Mouse (Mus musculus) liver, embryonic 13.5 days (tissue): ENCODE data around the gene Sema4b. TPM values are rescaled to one million over a fixed set of nuclear protein-coding genes. Genes with fewer than 3 reads are reported as not detected.

Experiments used
- ATAC-seq: fragments of 200-750 bp; cut with Nextera tagmentation; 2 replicates; pipeline ENCODE4 v1.8.0; 2017; ENCODE audit warnings: low read depth, mild to moderate bottlenecking, moderate number of reproducible peaks, moderate library complexity
- DNase-seq: peaks from one replicate; pipeline ENCODE4 v3.0.0; 2022
- H3K27ac ChIP-seq: fragments of 300-500 bp; sonication (generic); 2 replicates; pipeline ENCODE4 v1.5.1; 2015; ENCODE audit warnings: moderate library complexity, mild to moderate bottlenecking, inconsistent platforms
- H3K27me3 ChIP-seq: fragments of 300-500 bp; sonication (generic); 2 replicates; pipeline ENCODE4 v1.6.1; 2015; ENCODE audit warnings: mild to moderate bottlenecking, inconsistent platforms
- H3K36me3 ChIP-seq: fragments of 300-500 bp; sonication (generic); 2 replicates; pipeline ENCODE4 v1.6.1; 2015; ENCODE audit warnings: mild to moderate bottlenecking, inconsistent platforms
- H3K4me1 ChIP-seq: fragments of 300-500 bp; sonication (generic); replicated peaks from 2 replicates; pipeline ENCODE4 v1.6.1; 2015; ENCODE audit warnings: inconsistent platforms
- H3K4me2 ChIP-seq: fragments of 300-500 bp; sonication (generic); 2 replicates; pipeline ENCODE4 v1.6.1; 2015; ENCODE audit warnings: inconsistent platforms, mild to moderate bottlenecking, moderate library complexity
- H3K4me3 ChIP-seq: fragments of 300-500 bp; sonication (generic); replicated peaks from 2 replicates; pipeline ENCODE4 v1.5.1; 2015; ENCODE audit warnings: mild to moderate bottlenecking, inconsistent platforms
- H3K9ac ChIP-seq: fragments of 300-500 bp; sonication (generic); 2 replicates; pipeline ENCODE4 v1.6.1; 2015; ENCODE audit warnings: mild to moderate bottlenecking, inconsistent platforms
- H3K9me3 ChIP-seq: fragments of 300-500 bp; sonication (generic); replicated peaks from 2 replicates; pipeline ENCODE4 v1.6.1; 2016; ENCODE audit warnings: inconsistent platforms
- WGBS: fragments of 180-500 bp; shearing (Covaris S2); methylation state at CpG from one replicate; pipeline ENCODE4 v1.1.7; 2015; ENCODE audit not compliant: insufficient replicate concordance; 5-methylcytosine and 5-hydroxymethylcytosine counted together
- polyA plus RNA-seq: library from polyadenylated mRNA; unstranded; fragments of >200 nt; fragmentation: Nextera tagmentation; extraction: Ambion mirVana; gene quantifications from 2 replicates; pipeline ENCODE4 v1.2.1, GENCODE M21; 2015

Gene Sema4b
- 13.1 and 14.1 TPM in 2 replicates for polyA plus RNA-seq

GRCm38 (mm10) chr7:80186531-80187296 is at the start of gene Sema4b:
Sema4b (plus strand) TSS chr7:80186841.
- ATAC-seq (peak; percentile 69), DNase-seq (peak; percentile 73)
- Histone ChIP-seq H3K4me3 (peak within 1 kb of the TSS; percentile 70), H3K27ac (peak within 1 kb of the TSS; percentile 87), H3K4me1 (peaks cover 93% of the 10 kb centered on the region), H3K9me3 (no peaks in the 10 kb centered on the region), H3K9ac (peak within 1 kb of the TSS; percentile 82), H3K36me3 (no peaks in the 10 kb centered on the region), H3K4me2 (peak within 1 kb of the TSS; percentile 92), H3K27me3 (peaks cover 6% of the 10 kb centered on the region; the same call in 1 of the 2 replicates)
- 3% methylated on average over 51 of the region's 51 CpGs for WGBS

- H3K27ac ChIP-seq = no peak overlapping the region
- H3K4me3 ChIP-seq = no peak overlapping the region
- ATAC-seq (no peak), DNase-seq (no peak)
- H3K36me3 ChIP-seq = no peaks in the 10 kb centered on the region
- peaks cover 36% of the 10 kb centered on the region for H3K4me1 ChIP-seq
- H3K9ac ChIP-seq = no peak overlapping the region
- H3K9me3 ChIP-seq = peaks cover 5% of the 10 kb centered on the region
- H3K27me3 ChIP-seq = no peaks in the 10 kb centered on the region
- no peak overlapping the region for H3K4me2 ChIP-seq
- WGBS = 83% methylated on average over 1 of the region's 1 CpGs
Measured at GRCm38 (mm10) chr7:80138375-80138774, 48.3 kb upstream of the Sema4b start.

GRCm38 (mm10) chr7:80140815-80141214 is 45.8 kb upstream of the Sema4b start:
- 22% methylated on average over 9 of the region's 9 CpGs for WGBS
- DNase-seq (peak; percentile 57), ATAC-seq (peak; percentile 61)
- Histone ChIP-seq H3K4me2 (no peak overlapping the region), H3K4me3 (no peak overlapping the region), H3K4me1 (peaks cover 47% of the 10 kb centered on the region), H3K9ac (no peak overlapping the region), H3K27ac (0 out of 2 replicates have a peak overlapping the region, but pooled peaks have one; percentile 13), H3K27me3 (no peaks in the 10 kb centered on the region), H3K9me3 (peaks cover 5% of the 10 kb centered on the region), H3K36me3 (no peaks in the 10 kb centered on the region)

GRCm38 (mm10) chr7:80143331-80144273 is 43.0 kb upstream of the Sema4b start:
- Histone ChIP-seq H3K9me3 (no peaks in the 10 kb centered on the region), H3K4me1 (peaks cover 71% of the 10 kb centered on the region), H3K9ac (peak overlapping the region; percentile 53), H3K4me2 (peak overlapping the region; percentile 47), H3K4me3 (no peak overlapping the region), H3K36me3 (no peaks in the 10 kb centered on the region), H3K27ac (peak overlapping the region; percentile 92), H3K27me3 (no peaks in the 10 kb centered on the region)
- DNase-seq (no peak), ATAC-seq (no peak)
- 14% methylated on average over 22 of the region's 22 CpGs for WGBS

GRCm38 (mm10) chr7:80144695-80145094 is 41.9 kb upstream of the Sema4b start:
- Histone ChIP-seq H3K9ac (peak overlapping the region; percentile 53), H3K36me3 (no peaks in the 10 kb centered on the region), H3K9me3 (no peaks in the 10 kb centered on the region), H3K27me3 (no peaks in the 10 kb centered on the region), H3K4me1 (peaks cover 80% of the 10 kb centered on the region), H3K4me2 (no peak overlapping the region), H3K4me3 (no peak overlapping the region), H3K27ac (peak overlapping the region; percentile 92)
- ATAC-seq (no peak), DNase-seq (no peak)
- 67% methylated on average over 7 of the region's 7 CpGs for WGBS

- Histone ChIP-seq H3K36me3 (no peaks in the 10 kb centered on the region), H3K4me3 (peak overlapping the region; percentile 25), H3K27ac (peak overlapping the region; percentile 92), H3K9me3 (no peaks in the 10 kb centered on the region), H3K4me1 (peaks cover 75% of the 10 kb centered on the region), H3K4me2 (peak overlapping the region; percentile 54), H3K9ac (peak overlapping the region; percentile 59), H3K27me3 (no peaks in the 10 kb centered on the region)
- ATAC-seq = peak; percentile 94
- 7% methylated on average over 8 of the region's 8 CpGs for WGBS
- DNase-seq = peak; percentile 79
Measured at GRCm38 (mm10) chr7:80146077-80146476, 40.6 kb upstream of the Sema4b start.

- no peak overlapping the region for H3K9ac ChIP-seq
- no peak for DNase-seq
- peak overlapping the region; percentile 54 for H3K27ac ChIP-seq
- peaks cover 65% of the 10 kb centered on the region for H3K4me1 ChIP-seq
- no peaks in the 10 kb centered on the region for H3K9me3 ChIP-seq
- ATAC-seq = no peak
- H3K4me3 ChIP-seq = no peak overlapping the region
- H3K4me2 ChIP-seq = no peak overlapping the region
- WGBS = 70% methylated on average over 9 of the region's 9 CpGs
- no peaks in the 10 kb centered on the region for H3K27me3 ChIP-seq
- no peaks in the 10 kb centered on the region for H3K36me3 ChIP-seq
Measured at GRCm38 (mm10) chr7:80149356-80149755, 37.3 kb upstream of the Sema4b start.

- WGBS = 58% methylated on average over 6 of the region's 6 CpGs
- H3K27ac ChIP-seq = no peak overlapping the region
- peak; percentile 57 for DNase-seq
Measured at GRCm38 (mm10) chr7:80152152-80152551, 34.5 kb upstream of the Sema4b start.

GRCm38 (mm10) chr7:80152756-80153155 is 33.9 kb upstream of the Sema4b start:
- H3K4me3 ChIP-seq = no peak overlapping the region
- H3K9ac ChIP-seq = no peak overlapping the region
- WGBS = 83% methylated on average over 8 of the region's 8 CpGs
- H3K27ac ChIP-seq = 0 out of 2 replicates have a peak overlapping the region, but pooled peaks have one; percentile 24
- no peaks in the 10 kb centered on the region for H3K27me3 ChIP-seq
- no peak for DNase-seq
- no peaks in the 10 kb centered on the region for H3K36me3 ChIP-seq
- H3K4me2 ChIP-seq = no peak overlapping the region
- no peaks in the 10 kb centered on the region for H3K9me3 ChIP-seq
- H3K4me1 ChIP-seq = peaks cover 58% of the 10 kb centered on the region
- ATAC-seq = no peak

More at GRCm38 (mm10) chr7:80152152-80152551, 34.5 kb upstream of the Sema4b start:
- no peak for ATAC-seq
- Histone ChIP-seq H3K9me3 (no peaks in the 10 kb centered on the region), H3K4me1 (peaks cover 56% of the 10 kb centered on the region), H3K4me2 (no peak overlapping the region), H3K9ac (no peak overlapping the region), H3K36me3 (no peaks in the 10 kb centered on the region), H3K4me3 (no peak overlapping the region), H3K27me3 (no peaks in the 10 kb centered on the region)

GRCm38 (mm10) chr7:80154689-80155088 is 32.0 kb upstream of the Sema4b start:
- H3K9ac ChIP-seq = no peak overlapping the region
- DNase-seq = no peak
- no peaks in the 10 kb centered on the region for H3K36me3 ChIP-seq
- H3K4me2 ChIP-seq = no peak overlapping the region
- ATAC-seq = no peak
- H3K27me3 ChIP-seq = no peaks in the 10 kb centered on the region
- no peak overlapping the region for H3K4me3 ChIP-seq
- peak overlapping the region; percentile 18; the same call in 1 of the 2 replicates for H3K27ac ChIP-seq
- H3K9me3 ChIP-seq = no peaks in the 10 kb centered on the region
- peaks cover 51% of the 10 kb centered on the region for H3K4me1 ChIP-seq
- WGBS = 42% methylated on average over 3 of the region's 3 CpGs

GRCm38 (mm10) chr7:80156711-80157227 is 29.9 kb upstream of the Sema4b start:
- H3K9me3 ChIP-seq = no peaks in the 10 kb centered on the region
- H3K27me3 ChIP-seq = peaks cover 5% of the 10 kb centered on the region; the same call in 1 of the 2 replicates
- ATAC-seq = peak; percentile 93
- H3K27ac ChIP-seq = peak overlapping the region; percentile 72
- peak overlapping the region; percentile 45 for H3K4me2 ChIP-seq
- WGBS = 49% methylated on average over 13 of the region's 13 CpGs
- DNase-seq = peak; percentile 55
- peak overlapping the region; percentile 16; the same call in 1 of the 2 replicates for H3K4me3 ChIP-seq
- H3K36me3 ChIP-seq = no peaks in the 10 kb centered on the region
- peak overlapping the region; percentile 56 for H3K9ac ChIP-seq
- H3K4me1 ChIP-seq = peaks cover 58% of the 10 kb centered on the region
